Mouse (Mus musculus) kidney, adult 18-20 months (tissue): ENCODE measurements around the gene Clcn6.
"Not testable (repeated sequence)": the region's sequence is repeated elsewhere in the genome, so short reads cannot be mapped to it uniquely, and the experiment has no call there.

Experiments used
- DNase-seq: peaks from one replicate; pipeline ENCODE4 v3.0.0; 2021

Gene Clcn6

DNA sequence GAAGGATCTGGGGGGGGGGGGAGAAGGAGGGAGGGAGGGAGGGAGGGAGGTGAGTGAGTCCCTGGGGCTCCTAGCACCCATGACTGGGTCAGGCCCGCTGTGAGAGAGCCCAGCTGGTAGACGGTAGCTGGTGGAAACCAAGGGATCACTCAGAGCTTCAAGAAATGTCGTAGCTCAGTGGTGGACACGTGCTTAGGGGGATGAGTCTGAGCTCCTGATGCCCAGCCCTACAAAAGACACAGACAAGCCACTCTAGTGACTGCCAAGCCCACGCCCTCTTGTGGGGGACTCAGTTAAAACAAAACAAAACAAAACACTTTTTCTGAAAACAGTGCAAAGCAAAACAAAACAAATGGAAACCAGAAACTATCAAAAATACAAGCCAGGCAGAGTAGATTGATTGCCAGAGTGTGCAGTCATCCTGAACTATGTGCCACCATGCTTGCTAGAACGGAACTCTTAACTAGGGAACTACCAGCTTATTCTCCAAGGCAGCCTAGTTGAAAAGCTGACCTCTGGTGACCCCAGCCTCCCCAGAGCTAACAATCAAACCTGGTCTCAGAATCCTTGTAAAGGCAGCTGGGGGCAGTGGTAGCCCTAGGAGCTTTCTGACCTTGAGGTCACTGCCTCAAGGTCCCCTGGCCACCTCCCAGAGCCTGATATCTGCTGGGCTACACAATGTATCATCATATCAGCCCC, 27.2 kb upstream of the Clcn6 start:
- DNase-seq: no peak

DNA sequence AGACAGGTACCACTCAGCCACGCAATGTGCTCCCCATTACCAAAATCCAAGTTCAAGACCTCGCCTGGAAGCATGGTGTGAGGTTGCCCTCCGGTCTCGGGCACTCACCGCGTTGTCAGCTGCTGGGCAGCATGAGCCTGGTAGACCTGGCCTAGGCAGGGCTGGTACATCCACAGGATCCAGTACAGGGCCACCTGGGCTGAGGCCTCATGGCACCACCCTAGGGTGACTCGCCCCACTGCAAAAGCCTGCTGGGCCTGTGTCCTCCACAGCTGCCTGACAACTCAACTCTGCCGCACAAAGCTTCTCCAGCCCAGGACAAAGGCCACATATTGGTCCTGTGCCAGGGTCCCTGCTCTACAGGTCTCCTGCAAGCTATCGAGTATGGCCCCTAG, 22.5 kb upstream of the Clcn6 start:
- no peak for DNase-seq

DNA sequence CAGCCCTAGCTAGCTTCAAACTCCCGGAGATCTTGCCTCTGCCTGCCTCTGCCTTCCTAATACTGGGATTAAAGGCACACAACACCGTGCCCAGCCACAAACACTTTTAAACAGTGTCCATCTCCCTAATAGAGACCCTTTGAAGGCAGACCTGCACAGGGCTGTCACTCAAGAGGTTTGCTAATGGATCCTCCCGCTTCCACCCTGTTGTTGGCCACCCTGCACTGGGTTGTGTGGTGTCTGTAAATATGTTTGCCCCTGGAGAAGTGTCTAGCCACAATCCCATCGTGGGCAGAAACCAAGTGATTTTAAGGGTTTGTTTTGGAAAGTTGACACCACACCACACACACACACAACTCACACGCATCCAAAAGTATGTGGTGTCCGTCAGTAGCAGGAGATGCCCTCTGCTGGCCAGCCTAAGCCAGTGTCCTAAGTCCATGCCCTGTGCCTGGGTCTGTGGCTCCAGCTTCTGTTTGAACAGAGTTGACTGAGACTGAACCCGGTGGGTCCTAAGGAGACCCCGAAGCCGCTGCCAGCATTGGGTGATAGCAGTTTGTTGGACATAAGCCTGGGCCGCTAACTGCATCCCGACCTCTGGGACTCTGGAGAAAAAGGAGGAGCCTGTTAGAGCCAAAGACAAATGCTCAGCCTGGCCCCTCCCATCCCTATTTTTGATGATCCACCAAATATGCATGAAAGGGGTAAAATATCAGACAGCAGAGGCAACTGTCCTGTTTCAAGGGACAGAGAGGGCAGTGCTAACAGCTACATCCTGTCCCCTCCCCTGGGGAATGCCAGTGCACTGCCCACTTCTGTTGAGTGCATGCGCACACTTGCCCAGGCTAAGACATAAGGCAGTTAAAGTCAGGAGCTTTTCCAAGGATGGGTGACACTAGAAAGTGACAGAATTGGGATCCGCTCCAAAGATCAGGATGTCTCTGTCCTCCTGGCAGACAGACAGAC, 21.8 kb upstream of the Clcn6 start:
- peak; percentile 62 for DNase-seq

DNA sequence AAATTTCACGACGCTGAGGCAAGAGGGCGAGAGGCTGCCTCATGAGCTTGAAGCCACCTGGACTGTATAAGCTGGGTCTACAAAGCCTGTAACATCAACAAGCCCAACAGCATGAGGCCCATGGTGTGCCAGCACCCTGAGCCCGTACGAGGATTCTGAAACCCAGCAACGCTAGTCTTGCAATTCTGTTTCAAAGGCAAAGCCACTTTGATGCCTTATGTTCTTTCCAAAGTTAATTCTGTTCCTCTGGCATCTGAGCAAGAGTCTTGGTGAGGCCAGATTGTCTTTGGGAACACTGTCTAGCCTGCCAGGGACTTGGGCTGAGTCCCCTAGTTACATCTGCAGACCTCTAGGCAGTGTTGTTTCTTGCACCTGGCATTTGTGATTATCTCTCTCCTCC, 20.4 kb upstream of the Clcn6 start:
- no peak for DNase-seq

DNA sequence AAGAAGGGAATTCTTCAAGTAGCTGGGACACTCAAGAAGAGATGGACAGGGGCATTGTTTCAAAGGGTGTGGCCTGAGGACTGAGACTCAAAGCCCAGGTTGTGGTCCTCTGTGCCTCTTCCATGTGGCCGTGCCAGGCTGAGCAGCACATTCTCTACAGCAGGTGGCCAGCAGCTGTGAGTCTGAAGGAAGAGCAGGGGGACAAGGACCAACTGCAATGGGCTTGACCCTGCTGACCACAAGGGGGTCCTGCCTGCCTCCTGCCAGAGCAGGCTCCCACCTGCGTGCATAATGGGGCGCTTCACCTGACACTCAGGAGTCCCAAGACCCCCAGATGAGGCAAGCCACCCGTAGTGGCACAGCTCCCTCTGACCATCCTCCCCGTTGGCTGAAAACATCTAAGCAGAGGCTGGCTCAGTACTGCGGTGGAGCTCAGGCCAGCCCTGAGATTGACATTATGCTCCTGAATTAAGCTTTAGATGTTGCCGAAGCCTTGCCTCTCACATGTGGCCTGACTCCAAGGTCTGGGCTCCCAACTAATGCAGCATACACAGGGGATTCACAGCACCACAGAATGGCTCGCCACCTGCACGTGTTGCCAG, 19.7 kb upstream of the Clcn6 start:
- DNase-seq: no peak

DNA sequence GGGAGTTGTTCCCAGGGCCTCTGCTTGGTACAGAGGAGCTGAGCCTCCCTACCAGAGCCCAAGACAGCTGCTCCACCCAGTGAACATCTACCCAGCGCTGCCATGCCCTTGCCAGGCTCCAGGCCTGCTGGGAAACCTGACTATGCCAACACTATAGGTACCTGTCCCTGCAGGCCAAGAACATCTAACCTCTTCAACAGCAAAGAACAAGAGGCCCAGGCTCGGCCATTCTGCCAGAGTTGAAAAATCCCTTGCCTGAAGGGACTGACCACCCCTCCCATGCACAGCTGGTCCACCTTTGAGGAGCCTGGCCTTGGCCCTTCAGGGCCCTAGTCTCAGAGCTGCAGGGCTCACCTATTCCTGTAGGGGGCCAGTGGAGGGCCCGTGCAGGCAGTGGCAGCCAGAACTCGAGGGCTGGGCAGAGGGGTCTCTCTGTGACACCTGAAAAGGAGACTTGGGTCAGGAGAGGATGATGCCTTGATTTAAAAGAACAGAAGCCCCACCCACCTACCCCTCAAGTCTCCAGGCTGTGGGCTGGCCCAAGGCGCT, 19.1 kb upstream of the Clcn6 start:
- no peak for DNase-seq

DNA sequence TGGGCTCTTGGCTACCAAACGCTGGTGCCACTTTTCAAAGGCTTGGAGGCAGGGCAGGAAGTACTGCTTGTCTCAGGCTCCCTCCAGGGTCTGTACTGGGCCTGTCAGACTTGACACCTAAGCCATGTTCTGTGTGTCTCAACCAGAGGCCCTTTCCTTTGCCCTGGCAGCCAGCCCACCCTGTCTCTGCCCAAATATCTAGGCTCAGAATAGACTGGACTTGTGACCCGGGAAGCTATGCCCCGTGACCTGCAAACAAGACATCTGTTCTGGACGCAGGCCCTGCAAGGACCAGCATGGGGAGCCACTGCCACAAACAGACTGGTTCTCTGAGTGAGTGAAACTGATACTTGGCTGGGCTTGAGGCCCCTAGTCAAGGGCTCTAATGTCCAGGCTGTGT, 18.2 kb upstream of the Clcn6 start:
- DNase-seq: peak; percentile 81

DNA sequence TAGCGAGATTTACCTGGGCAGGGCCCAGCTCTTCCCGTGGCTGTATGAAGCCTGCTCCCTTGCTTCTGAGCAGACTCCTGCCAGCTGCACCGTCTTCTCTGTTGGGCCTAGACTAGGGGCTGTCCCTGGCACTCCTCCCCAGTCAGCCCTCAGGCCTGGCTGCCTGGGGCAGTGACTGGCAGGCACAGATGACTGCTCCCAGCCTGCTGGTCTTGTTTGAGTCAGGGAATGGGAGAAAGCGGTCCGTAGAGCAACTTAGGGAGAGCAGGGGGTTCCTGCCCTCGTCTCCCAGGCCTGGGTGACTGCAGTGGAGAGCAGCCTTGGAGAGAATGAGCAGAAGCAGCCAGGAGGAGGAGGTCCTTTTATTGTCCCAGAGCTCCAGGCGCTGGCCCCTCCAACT, 17.6 kb upstream of the Clcn6 start:
- peak; percentile 47 for DNase-seq

DNA sequence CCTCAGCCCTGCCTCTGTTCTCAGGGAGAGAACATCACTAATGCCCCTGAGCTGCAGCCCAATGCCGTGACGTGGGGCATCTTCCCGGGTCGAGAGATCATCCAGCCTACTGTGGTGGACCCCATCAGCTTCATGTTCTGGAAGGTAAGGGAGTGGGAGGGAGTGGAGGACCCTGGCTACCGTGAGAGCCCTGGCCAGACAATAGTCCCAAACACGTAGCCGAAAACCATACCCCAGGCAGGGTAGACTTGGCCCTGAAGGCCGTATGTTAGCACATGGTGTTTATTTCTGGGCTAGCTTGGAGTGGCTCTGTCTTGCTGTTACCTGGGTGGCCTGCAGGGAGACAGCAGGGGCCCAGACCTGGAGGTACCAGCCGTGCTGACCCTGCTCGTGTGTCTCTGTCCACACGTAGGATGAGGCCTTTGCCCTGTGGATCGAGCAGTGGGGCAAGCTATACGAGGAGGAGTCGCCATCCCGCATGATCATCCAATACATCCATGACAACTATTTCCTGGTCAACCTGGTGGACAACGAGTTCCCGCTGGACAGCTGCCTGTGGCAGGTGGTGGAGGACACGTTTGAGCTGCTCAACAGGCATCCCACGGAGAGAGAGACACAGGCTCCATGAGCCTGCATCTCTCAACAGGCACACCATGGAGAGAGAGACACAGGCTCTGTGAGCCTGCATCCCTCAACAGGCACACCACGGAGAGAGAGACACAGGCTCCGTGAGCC, 16.5 kb upstream of the Clcn6 start:
- DNase-seq: no peak

DNA sequence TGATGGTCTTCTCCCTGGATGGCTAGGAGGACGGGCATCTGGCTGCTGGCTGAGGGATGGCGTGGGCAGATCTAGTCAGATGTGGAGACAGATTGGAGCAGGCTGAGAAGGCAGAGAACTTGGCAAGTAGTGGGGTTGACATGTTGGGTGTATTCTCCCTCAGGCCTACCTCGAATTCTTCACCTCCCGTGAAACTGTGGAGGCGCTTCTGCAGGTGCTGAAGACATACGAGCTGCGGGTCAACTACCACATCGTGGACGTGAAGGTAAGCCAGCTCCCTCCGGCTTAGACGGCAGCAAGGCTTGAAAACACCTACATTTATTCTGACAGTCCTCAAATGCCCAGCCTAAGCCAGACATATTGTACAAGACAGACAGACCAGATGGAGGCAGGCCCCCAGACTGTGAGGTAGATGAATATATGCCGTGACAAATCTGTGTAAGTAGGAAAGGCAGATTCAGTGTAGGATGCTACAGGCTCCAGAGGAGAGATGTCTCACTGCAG, 14.8 kb upstream of the Clcn6 start:
- DNase-seq: no peak

DNA sequence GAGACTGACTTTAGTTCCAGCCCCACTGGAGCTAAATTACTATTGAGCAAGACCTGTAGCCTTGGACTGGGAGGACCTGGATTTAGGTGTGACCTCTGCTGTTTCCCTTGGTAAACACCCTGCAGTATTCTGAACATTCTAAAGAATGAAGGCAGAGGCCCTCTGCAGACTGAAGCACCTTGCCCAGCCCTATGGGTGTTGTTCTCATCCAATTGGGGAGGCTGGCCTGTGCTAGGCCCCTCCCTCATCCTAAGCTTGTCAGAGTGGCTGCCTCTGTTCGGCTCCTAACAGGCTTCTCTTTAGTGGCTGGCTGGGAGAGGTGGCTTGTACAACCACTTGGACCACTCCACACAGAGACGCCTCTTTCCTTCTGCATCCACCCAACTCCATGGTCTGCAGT, 14.4 kb upstream of the Clcn6 start:
- DNase-seq: no peak

DNA sequence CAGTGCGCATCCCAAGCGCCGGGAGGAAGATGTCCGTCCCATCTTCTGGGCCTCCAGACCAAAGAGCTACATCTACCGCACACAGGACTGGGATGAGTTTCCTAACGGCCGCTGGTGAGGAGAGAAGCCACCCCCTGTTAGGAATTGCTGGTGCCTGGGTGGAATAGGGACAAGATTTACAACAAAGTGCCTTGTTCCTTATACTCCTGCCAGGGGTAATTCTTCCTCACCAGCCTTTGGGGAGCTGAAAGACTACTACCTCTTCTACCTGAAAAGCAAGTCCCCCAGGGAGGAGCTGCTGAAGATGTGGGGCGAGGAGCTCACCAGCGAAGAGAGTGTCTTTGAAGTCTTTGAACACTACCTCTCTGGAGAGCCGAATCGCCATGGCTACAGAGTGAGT, 13.3 kb upstream of the Clcn6 start:
- DNase-seq: no peak

DNA sequence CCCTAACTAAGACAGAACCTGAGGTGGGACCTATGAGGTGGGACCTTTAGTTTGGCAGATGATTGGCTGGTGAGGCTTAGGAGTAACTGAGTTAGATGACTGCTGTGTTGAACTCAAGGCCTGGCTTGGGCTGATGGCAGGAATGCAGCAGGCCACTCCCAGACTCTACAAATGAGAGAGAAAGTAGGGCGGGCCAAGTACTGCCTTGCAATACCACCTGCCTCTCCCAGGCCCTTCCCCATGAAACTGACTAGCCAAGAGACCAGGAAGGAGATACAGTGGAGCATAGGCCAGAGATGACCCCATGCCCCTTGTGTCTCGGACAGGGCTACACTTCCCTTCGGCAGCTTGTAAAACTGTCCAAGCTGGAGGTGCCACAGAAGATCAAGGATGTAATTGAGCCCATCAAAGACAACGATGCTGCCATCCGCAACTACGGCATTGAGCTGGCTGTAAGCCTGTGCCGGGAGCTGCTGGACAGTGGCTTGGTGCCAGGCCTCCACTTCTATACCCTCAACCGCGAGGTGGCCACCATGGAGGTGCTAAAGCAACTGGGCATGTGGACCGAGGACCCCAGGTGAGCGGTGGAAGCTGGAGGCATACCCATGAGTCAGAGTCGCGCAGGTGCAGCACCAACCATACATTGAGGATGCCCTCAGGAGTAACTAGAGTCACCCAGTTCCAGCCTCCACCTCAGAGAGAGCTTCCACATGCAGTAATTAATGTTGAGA, 12.6 kb upstream of the Clcn6 start:
- DNase-seq: no peak

DNA sequence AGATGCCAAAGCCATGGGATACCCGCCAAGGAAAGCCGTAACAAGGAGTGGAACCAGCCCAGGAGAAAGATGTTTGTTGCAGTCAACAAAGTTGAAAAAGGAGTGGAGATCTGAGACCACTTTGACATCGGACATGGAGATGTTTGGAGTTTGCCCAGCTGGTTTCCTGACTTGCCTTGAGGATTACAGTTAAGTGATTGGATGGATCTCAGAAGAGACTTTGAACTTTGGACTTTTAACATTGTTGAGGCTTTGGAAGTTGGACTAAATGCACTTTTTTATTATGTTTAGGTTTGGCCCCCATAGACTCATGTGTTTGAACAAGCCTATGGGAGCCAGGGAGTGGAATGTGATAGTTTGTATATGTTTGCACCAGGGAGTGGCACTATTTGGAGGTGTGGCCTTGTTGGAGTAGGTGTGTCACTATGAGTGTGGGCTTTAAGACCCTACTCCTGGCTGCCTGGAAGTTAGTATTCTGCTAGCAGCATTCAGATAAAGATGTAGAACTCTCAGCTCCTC, 11.8 kb upstream of the Clcn6 start:
- not testable (repeated sequence) for DNase-seq

DNA sequence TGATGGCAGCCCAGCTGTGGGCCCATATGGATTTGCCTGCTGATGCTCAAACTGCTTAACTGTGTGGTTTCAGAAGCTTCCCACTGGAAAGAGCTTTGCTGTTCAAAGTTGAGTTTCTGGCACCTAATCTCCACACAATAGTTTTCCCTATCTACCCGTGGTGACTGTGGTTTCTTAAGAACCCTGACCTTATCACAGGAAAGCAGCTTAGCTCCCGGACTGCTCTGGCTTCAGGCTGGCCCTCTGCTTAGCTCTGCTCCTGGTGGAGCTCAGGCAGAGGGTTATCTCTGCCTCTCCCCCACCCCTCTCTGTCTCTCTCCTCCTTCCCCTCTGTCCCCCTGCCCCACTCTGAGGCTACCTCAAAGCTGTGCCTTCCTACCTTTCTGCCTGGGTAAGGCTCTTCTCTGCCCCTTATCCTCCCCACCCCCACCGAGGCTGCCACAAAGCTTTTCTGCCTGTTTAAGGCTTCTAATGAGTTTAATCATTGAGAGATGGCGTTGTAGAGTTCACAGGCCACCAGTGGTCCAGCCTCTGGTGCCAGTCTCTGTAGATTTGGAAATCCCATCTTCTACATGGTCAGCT, 7.9 kb upstream of the Clcn6 start:
- DNase-seq: no peak

DNA sequence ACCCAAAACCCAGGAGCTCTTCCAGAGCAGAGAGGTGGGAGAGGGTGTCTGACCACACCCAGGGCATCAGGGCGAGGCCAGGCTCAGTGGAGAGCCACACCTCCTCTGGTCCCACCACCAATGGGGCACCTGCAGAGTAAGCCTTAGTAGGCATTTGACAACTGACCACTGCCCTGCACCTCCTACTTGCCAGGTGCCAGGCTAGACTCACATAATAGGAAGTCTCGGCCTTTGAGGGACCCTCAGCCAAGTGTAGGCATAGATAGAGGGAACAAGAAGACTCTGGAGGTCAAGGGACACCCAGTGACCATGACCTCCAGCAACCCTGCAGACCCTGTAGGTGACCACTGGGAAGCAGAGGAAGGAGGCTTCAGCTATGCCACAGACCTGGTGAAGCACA, 5.5 kb upstream of the Clcn6 start:
- no peak for DNase-seq

DNA sequence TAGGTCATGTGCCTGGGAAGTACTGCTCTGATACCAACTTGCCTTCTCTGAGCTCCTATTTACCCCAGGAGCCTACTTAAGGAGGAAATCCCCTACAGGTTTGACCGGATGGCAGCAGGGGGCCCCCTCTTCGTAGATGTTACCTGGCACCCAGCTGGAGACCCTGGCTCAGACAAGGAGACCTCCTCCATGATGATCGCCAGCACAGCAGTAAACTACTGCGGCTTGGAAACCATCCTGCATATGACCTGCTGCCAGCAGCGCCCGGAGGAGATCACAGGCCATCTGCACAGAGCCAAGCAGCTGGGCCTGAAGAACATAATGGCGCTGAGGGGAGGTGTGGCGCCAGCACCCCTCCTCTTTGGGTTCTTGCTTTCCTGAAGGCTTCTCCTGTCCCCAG, 4.7 kb upstream of the Clcn6 start:
- DNase-seq: not testable (repeated sequence)

DNA sequence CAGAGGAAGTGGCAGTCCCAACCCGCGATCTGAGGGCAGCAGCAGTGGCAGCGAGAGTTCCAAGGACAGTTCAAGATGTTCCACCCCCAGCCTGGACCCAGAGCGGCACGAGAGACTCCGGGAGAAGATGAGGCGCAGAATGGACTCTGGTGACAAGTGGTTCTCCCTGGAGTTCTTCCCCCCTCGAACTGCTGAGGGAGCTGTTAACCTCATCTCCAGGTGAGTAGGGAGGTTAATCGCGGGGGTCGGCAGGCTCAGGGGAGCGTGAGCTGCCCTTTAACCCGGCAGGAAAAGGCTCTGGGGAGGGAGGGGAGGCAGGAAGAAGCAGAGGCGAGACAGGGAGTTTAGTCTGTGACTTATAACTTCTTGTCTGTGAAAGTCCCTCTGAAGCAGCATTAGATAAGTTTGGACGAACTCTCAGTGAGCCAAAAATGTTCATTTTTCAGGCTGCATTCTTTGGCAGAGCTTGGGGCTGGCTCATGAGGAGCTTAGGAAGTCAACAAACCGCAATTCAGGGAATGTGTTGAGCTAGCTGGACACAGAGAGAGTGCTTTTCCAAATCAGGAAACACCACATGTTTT, 3.1 kb upstream of the Clcn6 start:
- peak; percentile 41 for DNase-seq

DNA sequence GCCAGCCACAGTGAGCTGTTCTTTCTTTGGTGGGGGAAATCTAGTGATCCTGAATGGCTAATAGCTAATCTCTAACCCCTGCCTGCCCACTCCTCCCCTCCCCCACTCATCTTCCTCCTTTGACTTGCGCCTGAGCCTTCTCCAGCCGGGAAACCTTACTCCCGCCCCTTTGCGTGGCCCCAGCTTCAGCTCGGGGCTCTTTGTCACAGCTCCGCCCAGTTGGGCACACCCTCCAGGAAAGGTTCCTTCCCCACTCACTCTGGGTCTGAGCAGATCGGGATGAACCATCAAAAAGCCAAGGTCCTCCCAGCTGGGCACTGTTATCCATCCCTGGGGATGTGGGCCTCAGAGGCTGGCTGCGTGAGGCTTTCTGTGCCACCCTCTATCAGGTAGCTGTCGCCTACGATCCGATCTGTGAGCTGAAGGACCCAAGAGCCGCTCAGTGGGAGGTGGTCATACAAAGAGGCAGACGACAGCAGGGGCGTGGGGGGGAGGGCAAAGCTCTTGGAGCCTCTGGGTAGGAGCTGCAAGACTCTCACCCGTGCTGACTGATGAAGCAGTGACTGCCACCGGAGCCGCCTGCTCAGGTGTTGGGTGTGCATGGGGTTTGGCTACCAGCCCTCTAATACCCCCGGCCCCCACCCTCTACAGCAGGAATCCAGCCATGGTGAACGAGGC, 2.5 kb upstream of the Clcn6 start:
- peak; percentile 74 for DNase-seq
